Mouse (Mus musculus): ENCODE measurements around the gene Ahcyl1.

Gene Ahcyl1

DNA sequence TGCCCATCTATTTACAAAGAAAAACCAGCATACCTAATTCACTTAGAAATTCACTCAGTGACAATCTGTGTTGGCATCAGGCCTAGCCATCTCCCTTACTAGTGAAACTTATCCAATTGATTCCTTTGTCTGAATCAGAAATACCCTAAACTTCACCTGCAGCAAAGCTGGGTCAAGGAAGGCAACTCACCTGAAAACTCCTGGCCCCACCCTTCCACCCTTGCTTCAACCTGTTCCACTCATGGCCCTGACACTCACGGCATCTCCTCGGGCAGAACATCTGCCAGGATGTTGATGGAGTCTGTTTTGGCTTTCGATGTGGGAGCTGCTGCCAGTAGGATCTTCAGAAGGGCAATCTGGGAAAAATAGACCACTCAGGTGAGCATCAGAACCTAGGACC, 78.6 kb downstream of the Ahcyl1 start:
- CTCF ChIA-PET: no interaction called here

All from spleen, embryonic (tissue).